Mouse (Mus musculus): Measurements from ENCODE around the gene Vmn2r95. TPM values are rescaled to one million over a fixed set of nuclear protein-coding genes. Genes with fewer than 3 reads are reported as not detected.
"Not testable (repeated sequence)": the region's sequence is repeated elsewhere in the genome, so short reads cannot be mapped to it uniquely, and the experiment has no call there.

Gene Vmn2r95
- not detected for total RNA-seq (2021)
- long read RNA-seq, experiment 1: 0 reads
- long read RNA-seq, experiment 2: 0 reads

GRCm38 (mm10) chr17:18423778-18424177 is at the start of gene Vmn2r95:
Gene Vmn2r95, plus strand, starts transcription at chr17:18424078.
- intact Hi-C loops (cut with DNase I): no loop called here

GRCm38 (mm10) chr17:18455619-18456140 is 31.8 kb downstream of the Vmn2r95 start:
- no peak for DNase-seq
- intact Hi-C loops (cut with DNase I): no loop called here
- TF ChIP-seq CTCF (IDR thresholded peaks at IDR 0.05): no peak
- Histone ChIP-seq H3K4me3 (no peak overlapping the region), H3K27ac (no peak overlapping the region)

More at GRCm38 (mm10) chr17:18423778-18424177, at the start of gene Vmn2r95:
- Histone ChIP-seq H3K27ac (no peak within 1 kb of the TSS), H3K4me3 (no peak within 1 kb of the TSS)
- no peak for TF ChIP-seq CTCF (IDR thresholded peaks at IDR 0.05)
- no peak for DNase-seq

- H3K27ac ChIP-seq; intact Hi-C loops (cut with DNase I); DNase-seq; H3K4me3 ChIP-seq: not testable (repeated sequence)
Measured at GRCm38 (mm10) chr17:18458126-18458634, 34.3 kb downstream of the Vmn2r95 start.

GRCm38 (mm10) chr17:18462695-18463094 is 38.8 kb downstream of the Vmn2r95 start:
- TF ChIP-seq CTCF (IDR thresholded peaks at IDR 0.05): no peak
- no peak for DNase-seq
- Histone ChIP-seq H3K27ac (no peak overlapping the region), H3K4me3 (no peak overlapping the region)
- intact Hi-C loops (cut with DNase I): no loop called here

- no peak for DNase-seq
- no peak overlapping the region for H3K4me3 ChIP-seq
- no peak for TF ChIP-seq CTCF (IDR thresholded peaks at IDR 0.05)
- intact Hi-C loops (cut with DNase I): no loop called here
- H3K27ac ChIP-seq: no peak overlapping the region
Measured at GRCm38 (mm10) chr17:18479885-18480284, 56.0 kb downstream of the Vmn2r95 start.

Other genes with a start within 250 kb of the Vmn2r95 start
- gene Vmn2r94, start 146.3 kb upstream of the Vmn2r95 start, total RNA-seq (2021): not detected
- gene Vmn2r93, start 126.0 kb upstream of the Vmn2r95 start, total RNA-seq (2021): not detected
- gene Vmn2r96, start 149.1 kb downstream of the Vmn2r95 start, total RNA-seq (2021): not detected